Mouse (Mus musculus) mature B cell (primary cell): ENCODE data around the gene Kcnk4.

Source experiments
- in situ Hi-C: fragments of 300-500 bp; cut with MboI; formaldehyde crosslinking; loops from 2 replicates; pipeline ENCODE4 v1.14.3; 2019

Kcnk4 gene

DNA sequence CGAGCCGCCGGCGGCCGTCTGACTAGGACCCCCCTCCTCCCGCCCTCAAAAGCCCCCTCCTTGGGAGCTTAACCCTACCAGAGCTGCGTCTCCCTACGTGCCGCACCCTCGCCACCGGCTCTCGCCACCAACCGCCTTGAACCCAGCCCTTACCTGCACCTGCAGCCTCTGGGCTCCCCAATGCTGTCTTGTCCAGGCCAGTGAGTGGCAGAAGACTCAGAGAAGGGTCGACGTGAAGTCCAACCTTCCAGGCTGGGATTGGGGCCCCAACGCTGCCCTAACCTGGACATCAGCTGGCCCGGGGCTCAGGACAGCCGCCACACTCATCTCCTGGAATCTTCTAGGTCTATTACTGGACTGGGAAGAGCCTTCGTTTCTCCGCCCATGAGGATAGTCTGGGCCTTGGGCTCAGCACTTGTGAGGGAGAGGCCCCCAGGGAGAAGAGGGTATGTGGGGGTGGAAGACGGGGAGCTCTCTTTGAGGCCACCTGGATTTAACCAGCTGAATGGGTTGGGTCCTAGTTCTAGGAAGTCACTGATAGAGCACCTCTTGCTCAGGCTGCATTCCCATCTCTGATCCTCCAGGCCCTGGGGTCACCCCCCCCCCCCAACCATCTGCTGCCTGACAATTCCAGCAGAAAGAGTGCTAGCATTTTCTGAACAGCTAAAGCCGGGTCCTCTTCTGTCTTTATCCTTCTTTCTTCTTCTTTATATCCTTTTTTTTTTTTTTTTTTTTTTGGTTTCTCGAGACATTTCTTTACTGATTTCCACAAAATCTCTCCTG, at the start of gene Kcnk4:
Gene Kcnk4, minus strand, starts transcription at position 321 of the 783 bp plus-strand sequence.
- in situ Hi-C loops, result no loop called here

DNA sequence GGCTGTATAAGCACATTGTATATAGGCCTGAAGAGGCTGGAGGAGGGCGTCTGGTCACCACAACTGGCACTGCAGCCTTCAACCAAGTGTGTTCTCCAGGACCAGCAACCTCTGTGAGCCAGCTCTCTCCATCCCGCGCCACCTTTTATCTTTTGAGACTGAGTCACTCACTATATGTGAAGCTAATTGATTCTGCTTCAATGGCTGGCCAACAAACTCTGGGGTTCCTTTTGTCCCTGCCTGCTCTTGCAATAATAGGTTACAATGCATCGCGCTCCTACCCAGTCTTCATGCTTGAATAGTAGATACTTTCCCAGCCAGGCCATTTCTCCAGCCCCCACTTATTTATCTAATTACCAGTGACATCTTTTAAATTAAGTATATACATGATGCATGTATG, 49.3 kb upstream of the Kcnk4 start:
- in situ Hi-C loops, result no loop called here

DNA sequence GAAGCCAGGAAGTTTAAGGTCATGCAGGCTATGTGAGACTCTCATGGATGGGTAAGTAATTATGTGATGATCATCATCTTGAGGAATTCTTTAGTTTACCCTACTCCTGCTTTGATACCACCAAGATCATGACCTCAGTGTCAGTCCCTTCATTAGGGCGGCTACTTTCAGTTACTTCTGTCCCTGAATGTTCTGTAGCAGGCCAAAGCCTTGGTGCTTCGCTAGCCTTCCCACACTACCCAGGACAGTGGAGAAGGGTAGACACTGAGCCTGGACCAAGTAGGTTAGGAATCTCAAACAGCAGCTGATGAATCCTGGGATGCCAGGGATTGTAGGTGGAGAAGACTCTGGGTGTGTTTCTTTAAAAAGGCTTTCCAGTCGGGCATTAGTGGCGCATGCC, 47.1 kb upstream of the Kcnk4 start:
- in situ Hi-C loops, result no loop called here

DNA sequence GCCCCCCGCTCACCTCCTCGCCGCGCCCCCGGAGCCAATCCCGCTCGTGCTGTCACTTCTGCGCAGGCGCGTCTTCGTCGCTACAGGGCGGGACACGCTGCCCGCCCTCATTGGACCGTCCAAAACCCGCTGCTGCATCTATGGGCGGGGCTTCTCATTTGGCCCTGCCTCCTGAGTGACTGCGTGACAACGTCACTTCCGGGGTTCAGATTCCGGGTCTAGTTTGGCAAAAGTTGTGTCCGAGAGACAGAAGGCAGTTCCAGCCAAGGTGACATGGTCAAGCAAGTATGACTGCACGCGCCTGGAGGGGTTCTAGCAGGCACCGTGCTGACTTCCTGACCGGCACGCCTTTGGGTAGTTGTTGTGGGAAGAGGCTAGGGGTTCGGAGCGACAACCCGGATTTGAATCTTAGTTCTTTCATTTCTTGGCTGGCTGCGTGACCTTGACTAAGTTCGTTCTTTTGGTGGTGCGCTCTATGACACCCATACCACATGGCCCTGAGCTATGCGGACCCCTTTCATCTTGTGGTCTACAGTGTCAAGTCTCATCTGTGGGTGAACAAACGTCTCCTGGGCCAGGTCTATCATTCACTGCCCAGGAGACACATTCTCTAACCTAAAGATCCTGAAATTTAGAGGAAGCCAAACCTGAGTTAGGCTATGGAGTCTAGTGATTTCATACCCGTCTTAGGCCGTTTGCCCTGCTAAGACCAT, 46.2 kb upstream of the Kcnk4 start, which contains the start of gene Fkbp2:
Gene Fkbp2, minus strand, starts transcription at position 121 of the 713 bp plus-strand sequence.
- in situ Hi-C loops, result no loop called here

DNA sequence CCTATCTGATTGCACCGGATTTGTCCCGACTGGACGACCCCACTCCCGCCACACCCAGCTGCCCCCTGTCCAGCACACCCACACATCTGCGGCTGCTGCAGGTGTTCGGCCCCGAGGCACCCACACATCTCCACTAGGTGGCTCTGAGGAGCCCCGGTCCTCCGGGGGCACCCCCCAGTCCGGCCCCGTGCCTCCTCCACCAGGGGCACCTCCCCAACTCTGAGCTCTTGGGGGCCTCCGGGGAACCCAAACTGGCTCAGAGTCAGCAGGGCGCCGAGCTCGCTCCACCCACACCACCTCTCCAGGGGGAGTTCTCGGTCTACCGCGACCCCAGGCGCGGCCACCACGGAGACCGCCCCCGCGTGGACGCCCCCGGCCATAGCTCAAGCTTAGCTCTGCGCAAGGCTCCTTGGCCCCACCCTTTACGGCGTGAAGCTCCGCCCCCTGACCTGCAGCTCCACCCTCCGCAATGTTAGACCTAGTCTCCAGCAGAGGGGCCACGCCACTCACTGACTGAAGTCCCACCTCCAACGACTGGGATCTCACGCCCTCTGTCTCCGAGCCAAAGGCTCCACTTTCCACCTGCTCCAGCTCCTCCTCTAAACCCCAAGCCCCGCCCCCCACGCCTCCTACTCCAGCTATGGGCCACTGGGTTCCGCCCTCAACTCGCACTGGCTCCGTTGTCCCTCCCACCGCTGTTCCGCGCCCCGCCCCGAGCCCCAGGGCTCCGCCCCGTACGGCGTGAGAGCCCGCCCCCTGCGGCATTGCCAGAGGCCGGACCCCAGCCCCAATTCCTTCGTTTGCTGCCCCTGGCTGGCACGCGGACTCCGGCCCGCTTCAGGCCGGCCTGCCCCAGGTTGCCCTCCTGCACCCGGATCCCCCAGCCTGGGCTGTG, 45.4 kb upstream of the Kcnk4 start:
- in situ Hi-C loops, result no loop called here

DNA sequence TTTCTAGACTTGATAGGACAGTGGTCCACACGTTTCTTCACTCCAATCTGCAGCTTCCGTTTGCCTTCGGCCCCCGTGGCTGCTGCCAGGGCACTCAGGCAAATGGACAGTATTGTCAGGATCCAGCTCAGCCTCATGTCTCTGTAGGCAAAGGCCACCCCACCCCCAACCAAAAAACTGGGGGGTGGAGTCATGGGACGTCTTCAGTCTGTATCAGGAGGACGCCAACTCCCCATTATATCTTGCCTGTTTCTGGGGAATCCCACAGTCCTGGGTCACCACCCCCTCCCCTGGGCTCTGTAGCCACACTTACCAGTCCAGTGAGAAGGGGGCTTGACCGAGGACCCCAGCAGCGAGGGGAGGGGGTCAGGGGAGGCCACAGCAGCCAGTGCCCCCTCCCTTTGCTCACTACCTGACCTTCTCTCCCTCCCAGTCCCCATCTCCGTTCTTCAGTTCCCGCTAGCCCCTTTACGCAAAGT, 44.7 kb upstream of the Kcnk4 start:
- in situ Hi-C loops, result no loop called here

DNA sequence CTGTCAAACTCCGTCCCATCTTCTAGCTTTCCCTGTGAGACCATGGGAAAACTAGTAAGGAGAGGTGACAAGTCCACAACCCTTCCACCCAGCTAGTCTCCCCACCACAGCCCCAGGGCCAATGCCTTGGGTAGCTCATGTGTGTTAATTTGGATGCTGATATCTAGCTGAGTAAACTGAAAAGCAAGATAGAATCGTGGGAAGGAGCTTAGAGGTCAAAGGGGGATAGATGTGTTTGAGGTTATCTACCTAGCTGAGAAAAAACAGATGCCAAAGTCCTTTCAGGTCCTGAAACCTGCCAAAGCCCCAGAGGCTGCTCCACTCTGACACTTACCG, 44.3 kb upstream of the Kcnk4 start:
- in situ Hi-C loops, result no loop called here

DNA sequence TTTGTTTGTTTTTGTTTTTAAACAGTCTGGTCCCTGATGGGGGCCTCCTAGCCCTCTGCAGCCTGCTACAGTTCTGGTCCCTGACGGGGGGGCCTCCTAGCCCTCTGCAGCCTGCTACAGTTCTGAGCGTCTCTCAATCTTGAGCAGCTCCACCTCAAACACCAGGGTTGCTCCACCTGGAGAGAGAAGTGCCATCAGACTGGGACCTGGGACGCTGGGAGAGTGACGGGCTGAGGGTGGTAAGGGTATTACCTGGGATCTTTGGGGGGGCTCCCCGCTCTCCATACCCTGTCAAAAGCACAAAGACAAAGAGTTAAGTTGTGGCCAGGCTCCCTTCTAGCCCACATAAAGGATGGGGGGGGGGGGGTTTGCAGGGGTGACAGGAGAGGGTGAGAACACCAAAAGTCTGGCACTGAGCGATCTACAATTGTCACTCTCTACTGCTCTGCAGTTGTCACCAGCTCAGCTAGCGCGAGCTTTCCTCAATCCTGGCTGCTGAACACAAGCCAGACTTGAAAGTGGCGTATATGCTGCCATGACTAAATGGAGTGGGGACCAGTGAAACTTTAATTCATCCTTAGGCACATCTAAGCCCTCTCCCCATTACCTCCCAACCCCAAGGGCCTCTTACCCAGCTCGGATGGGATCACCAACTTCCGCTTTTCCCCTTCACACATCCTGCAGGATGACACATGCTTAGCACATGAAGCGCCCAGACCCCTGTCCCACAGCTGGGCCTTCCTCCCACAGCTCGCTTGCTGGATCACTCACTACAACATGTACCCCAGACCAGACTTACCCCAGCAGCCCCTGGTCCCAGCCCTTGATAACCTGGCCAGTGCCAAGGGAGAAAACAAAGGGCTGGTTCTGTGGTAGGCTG, 43.7 kb upstream of the Kcnk4 start:
- in situ Hi-C loops, result no loop called here

DNA sequence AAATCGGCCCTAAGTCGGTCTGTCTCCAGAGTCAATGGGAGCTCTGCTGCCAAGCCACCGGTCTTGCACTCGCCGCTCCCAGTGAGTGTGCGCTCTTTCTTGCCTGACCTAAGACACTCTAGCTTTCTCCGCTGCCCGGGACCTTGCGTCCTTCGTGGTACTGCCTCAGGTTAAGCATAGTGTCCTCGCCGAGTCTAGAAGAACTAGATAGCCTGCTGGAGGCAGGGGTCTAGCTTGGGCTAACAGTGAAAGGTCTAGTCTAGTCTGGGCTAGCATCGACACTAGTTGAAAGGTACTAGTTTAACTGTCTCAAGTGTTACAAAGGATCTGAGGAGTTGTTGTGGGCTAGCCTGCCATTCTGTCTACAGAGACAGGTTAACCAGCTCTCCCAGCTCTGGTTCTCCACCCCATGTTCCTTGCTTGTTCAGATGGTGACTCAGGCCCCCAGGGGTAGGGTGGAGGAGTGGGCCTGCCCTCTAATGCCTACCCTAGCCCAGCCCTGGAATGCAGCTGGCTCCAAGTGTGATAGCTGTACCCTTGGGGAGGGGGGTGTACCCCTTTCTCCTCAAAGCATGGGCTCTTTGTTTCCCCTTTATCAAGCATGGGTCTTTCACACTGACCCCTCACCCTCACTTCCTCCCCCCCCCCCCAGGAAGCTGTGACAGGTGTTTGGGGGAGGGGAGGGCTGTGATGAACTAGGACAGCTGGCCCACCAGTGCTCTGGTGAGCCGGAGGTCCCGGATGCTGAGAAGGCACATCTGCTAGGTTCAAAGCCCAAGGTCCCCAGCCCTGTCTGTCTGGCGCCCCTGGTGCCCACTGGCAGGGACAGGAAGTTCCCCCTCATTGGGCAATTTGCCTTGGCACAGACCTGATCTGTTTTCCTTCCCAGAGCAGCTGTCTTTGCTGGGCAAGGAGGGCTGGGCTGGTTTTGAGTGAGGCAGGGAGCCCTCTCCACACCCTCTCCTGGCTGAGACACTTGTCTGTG, 41.5 kb upstream of the Kcnk4 start, which contains the start of gene Plcb3:
Gene Plcb3, minus strand, starts transcription at position 934 of the 985 bp plus-strand sequence.
- in situ Hi-C loops, result no loop called here

DNA sequence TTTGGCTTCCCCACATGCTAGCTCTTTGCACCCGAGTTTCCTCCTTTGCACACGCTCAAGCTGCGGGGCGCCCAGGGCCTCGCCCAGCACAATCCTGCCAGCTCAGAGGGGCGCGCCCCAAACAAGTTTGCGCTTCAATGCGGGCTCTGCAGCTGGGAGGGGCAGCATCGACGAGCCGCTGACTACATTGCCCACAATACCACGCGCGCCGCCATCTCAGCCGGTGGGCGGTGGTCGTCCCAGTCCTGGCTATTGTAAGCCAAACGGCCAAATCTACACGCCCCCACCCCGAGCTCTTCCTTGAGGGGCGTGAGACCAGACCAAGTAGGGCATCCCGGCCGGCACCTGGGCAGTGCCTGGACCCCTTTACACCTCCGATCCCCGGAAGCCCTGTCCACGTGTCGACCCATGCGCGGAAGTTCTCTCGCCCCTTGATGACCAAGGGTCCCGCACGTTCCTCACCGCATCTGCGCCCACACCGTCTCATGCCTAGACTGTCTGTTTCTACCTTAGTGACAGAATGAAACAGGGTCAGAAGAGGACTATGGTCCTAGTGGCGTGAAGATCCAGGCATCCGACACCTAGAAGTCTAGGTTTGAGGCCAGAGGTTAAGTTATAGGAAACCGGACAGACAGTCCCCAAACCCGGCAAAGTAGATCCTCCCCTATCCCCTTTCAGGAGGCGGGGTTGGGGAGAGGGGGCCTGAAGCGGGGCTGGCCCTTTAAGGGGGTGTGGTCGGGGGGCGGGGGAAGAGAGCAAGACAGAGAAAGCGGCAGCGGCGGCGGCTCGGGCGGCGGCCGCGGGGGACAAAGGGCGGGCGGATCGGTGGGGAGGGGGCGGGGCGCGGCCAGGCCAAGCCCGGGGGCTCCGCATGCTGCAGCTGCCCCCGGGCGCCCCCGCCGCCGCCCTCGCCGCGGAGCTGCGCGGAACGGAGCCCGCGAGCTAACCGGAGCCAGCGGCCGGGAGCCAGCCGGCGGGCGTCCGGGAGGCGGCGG, 40.2 kb upstream of the Kcnk4 start, which contains the start of gene Ppp1r14b:
Gene Ppp1r14b, plus strand, starts transcription at position 758 of the 995 bp plus-strand sequence.
- in situ Hi-C loops, result no loop called here

DNA sequence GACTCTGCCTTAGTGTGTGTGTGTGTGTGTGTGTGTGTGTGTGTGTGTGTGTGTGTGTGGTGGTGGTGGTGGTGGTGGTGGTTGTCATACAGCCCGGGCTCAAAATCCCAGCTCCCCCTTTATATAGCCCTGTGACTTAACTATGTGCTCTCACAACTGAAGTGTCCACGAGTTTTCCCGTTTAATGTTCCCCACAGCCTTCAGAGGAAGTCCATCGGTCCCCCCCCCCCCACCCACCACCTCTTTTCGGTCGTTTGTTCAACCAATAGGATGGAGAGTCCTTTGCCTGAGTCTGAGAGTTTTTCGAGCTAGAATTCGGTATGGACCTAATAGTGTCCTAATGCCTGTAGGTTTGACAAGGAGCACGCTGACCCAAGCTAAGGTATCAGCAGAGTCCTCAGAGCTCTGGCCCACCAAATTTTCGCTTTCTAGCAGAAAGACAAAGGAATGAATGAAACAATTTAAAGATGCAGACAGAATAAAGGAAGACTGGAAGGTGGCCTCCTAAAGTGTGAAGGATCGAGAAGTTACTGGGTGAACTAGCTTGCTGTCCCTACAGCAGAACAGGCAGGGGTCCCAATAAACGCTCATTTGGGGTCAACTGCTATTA, 39.4 kb upstream of the Kcnk4 start:
- in situ Hi-C loops, result no loop called here

DNA sequence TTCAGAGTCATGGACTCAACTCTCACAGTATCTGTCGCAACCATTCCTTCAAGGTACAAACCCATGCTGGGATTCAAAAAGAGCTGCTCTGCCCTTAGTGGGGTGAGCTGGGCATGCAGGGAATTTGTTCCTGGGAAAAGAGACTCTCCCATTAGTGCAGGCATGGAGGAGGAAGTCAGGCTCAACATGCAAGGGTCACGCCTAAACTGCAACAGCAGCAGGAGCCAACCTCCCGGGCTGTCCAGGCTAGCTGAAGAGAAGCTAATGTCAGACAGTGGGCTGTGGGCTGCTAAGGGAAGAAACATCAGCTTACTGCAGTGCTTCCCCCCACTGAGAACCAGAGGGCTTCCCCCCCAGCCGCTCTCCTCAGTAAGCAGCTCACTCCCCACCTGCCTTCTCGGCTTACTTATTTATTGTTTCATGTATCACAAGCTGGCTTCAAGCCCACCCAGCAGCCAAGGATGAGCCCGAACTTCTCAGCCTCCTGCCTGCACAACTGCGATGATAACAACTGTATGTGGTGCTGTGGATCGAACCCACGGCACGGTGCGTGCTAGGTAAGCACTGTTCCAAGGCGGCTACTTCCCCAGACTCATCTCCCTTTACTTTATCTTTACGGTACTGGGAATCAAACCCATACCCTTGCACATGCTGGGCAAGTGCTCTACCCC, 38.1 kb upstream of the Kcnk4 start:
- in situ Hi-C loops, result no loop called here

DNA sequence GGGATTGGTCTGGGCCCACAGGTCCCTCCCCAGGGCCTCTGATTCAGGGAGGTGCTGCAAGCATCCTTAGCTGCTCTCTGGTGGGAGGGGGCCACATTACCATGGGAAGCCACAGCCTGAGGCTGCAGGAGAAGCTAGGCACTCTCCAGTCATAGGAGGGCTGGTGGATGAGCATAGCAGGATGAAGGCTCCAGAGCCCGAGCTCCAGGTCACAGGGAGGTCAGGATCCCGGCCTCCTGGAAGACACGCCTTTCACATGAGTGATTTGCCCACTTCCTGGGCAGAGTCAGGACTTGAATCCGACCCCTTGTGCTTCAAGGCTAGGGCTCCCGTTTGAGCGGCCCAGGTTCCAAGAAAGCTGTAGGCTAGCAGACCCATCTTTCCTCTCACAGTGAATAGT, 37.3 kb upstream of the Kcnk4 start:
- in situ Hi-C loops, result no loop called here

DNA sequence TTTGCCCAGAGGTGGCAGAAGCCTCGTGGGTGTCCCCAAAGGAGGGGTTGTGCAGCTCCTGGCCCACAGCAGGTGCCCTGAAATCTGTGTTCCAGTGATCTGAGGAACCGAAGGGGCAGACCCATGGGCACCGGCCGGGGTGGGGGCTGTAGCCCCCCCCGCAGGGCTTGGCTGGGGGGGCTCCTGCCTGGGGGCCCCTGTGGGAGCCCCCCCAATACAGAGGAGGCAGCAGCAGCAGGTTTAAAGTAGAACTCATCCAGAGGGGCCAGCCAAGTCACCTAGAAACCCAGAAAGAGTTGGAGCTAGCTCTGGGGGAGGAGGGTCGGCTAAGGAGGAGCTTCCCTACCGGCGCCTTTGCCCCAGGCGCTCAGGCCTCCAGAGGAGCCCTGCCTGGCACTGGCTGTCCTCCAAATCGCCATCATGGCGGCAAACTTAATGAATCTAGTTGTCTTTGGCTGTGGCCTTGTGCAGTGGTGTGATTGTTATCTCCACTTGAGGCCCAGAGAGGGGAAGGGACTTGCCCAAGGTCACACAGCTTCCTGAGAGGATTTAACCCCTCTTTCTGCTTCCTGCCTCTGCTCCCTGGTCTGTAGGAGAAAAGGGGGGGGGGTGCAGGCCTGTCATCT, 36.3 kb upstream of the Kcnk4 start:
- in situ Hi-C loops, result no loop called here

DNA sequence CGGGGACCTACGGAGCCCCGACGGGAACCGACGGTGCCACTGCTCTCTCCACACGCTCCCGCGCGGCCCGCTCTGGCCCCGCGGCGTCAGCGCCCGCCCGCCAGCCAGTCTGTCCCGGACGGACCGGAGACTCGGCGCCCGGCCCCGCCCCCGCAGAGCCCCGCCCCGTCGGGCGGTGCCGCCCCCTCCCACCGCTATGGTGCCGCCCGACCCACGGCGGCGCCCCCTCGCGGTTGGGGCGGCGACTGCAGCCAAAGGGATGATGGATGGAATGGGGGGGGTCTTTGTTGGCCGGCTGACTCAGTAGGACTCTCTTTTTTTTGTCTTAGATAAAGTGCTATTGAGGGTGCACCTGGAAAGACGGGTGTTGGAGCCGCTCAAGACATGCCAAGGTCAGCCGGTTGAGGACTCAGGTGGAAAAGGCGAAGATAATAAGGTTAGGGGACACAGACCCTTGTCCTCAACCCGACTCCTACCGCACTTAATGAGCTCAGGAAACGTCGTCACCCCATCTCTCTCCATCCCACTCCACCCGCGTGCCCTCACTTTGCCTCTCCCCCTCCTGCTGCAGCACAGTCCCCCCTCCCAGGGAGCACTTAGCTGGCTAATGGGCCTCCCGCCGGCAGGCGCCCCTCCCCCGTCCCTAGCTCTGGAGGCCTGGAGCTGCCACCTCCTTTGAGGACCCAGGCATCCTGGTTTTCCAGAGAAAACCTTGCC, 35.5 kb upstream of the Kcnk4 start:
- in situ Hi-C loops, result no loop called here

DNA sequence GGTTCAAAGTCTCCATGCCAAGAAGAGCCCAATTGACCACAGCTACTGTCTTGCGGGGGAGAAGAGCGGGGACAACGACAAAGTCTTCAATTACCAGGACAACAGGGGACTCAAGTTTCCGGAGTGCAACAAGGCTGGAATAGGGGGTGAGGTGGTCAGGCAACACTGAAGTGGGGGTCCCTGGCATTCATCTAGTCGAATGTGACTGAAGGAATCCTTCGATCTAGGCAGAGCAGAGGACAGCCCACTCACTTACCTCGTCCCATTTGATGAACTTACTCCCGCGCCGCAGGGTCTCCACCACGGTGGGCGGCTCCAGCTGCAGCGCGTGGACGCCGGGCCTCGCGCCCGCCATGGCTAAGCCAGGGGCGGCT, 35.0 kb upstream of the Kcnk4 start:
- in situ Hi-C loops, result no loop called here
